Mouse (Mus musculus) cerebral cortex, adult 2 months (tissue): ENCODE data around the gene Olfr98.

Source experiments
- WGBS: fragments of 180-500 bp; shearing (Covaris S2); methylation state at CpG from one replicate; pipeline ENCODE4 v1.1.7; 2018; 5-methylcytosine and 5-hydroxymethylcytosine counted together

Olfr98 gene

DNA sequence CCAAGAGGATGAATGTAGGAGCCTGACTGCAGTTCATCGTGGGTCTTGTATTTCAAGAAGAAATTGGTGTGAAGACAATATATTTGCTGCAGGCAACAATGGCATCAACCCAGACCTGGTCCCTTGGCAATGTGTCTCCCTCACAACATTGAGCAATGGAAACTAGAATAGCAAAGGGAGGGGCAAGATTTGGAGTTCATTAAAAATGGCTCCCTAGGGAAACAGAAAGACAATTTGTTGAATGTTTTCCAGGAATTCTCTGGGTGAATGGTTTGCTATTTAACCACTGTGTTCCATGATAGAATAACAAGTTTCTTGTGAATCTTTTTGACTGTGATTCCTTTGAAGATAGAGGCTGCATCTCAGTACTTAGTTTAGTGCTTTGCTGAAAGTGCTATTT lies at the start of gene Olfr98:
Olfr98 (minus strand) TSS at position 124 of the 400 bp plus-strand sequence.
- WGBS, result 69% methylated on average over 1 of the region's 1 CpGs

DNA sequence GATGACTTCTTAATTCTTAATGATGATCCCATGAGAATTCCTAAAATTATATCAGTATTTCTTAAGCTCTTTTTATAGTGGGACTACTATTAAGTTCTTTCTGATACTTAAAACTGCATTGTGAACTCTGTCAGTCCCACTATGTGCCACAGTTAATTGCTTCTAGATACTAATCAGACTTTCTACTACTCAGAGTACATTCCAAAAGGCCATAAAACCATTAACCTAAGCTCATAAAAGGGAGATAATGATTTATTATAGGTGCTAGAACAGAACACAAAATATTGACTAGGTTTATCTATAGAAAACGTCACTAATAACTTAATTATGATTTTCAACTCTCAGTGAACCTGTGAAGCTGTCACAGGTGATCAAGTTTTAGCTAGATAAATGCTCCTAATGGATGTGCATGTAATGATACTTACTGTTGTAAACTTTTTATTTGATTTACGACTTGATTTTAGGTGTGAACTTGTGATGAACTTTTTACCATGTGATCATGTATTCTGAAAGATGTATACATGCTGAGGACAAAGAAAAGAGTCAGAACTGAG lies 46.7 kb upstream of the Olfr98 start:
- 55% methylated on average over 2 of the region's 2 CpGs for WGBS

DNA sequence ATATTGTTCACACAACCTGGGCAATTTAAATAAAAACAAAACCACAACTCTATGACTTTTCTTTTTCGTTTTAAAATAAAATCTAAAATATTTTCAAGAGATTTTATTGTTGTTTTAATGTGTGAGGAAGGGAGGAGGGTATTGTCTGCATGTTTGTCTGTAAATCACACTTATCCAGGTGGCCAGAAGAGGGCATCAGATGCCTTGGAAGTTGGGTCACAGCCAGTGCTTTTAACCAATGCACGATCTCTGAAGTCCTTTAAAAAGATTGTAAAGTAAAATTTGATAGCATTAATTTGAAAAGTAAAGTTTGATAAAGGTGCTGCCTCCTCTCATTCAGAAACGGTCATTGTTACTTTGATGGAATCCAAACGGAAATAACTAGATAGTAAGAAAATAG lies 44.9 kb upstream of the Olfr98 start:
- WGBS, result 44% methylated on average over 4 of the region's 4 CpGs

GRCm38 (mm10) chr17:37304213-37304612 lies 40.7 kb upstream of the Olfr98 start, which contains the start of gene Olfr101:
Gene Olfr101 (minus strand): TSS chr17:37304313.
- 84% methylated on average over 4 of the region's 4 CpGs for WGBS

GRCm38 (mm10) chr17:37283360-37283759 lies 19.8 kb upstream of the Olfr98 start, which contains the start of gene Olfr99:
Gene Olfr99 (minus strand): TSS chr17:37283460.
- 81% methylated on average over 1 of the region's 1 CpGs for WGBS

GRCm38 (mm10) chr17:37280331-37280730 lies 16.8 kb upstream of the Olfr98 start:
- WGBS, result 60% methylated on average over 1 of the region's 1 CpGs

DNA sequence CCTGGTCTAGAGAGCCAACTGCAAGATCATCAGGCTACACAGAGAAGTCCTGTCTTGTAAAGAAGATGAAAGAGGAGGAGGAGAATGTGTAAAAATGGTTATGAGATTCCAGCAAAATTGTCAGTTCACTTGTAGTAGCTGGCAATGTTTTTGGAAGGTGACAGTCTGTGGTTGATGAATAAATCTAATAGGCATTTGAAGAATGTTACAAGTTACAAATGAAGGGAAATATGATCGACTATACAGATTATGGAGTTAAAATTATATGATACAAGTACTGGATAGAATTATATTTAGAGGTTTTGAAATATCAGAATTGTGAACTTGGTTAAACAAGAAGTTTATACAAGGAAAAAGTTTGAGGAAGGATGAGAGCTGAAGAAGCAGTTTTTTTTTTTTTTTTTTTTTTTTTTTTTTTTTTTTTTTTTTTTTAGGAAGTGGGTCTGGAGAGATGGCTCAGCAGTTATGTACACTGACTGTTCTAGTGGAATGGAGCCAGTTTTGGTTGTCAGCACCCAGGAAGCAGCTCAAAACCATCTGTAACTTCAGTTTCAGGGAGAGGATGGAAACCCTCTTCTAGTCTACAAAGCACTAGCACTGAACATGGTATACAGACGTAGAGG lies 12.2 kb upstream of the Olfr98 start:
- 84% methylated on average over 2 of the region's 2 CpGs for WGBS

DNA sequence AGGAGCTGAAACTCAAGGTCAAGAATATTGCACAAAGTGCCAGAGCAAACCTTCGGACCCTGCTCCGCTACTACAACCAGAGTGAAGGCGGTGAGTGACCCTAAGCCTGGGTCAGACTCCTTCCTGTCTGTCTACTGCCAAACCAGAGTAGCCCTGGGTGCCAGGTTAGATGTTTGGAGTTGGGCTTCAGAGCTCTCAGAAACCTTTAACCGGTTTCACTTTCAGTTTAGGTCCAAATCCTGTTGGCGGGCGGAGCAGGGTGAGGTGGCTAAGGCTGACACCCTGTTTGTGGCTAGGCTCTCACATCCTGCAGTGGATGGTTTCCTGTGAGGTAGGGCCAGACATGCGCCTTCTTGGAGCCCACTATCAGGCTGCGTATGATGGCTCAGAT lies 7.1 kb upstream of the Olfr98 start:
- WGBS, result 59% methylated on average over 8 of the region's 8 CpGs

GRCm38 (mm10) chr17:37270058-37270701 lies 6.6 kb upstream of the Olfr98 start, which contains the start of gene H2-M3:
Gene H2-M3 (plus strand): TSS chr17:37270220.
- WGBS, result 2% methylated on average over 26 of the region's 26 CpGs

GRCm38 (mm10) chr17:37250544-37250943 lies 13.0 kb downstream of the Olfr98 start:
- WGBS, result 33% methylated on average over 1 of the region's 1 CpGs

DNA sequence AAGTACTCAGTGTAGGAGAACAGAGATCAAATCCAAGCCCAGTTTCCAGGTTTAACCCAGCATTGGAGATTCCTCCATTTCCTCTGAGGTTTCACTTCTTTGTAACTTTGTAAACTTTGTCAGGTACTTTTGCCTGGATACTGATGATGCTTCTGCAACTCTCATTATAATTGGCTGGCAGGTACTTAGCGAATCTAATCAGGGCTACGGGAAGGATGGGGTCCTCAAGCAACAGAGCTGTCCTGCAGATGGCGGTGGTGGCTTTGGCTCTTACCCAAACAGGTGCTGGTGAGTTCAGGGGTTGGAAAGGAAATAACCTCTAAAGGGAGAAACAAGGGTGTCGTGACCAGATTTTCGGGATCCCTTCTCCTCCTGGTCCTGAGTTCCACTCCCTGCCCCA lies 16.8 kb downstream of the Olfr98 start:
- WGBS, result 25% methylated on average over 5 of the region's 5 CpGs

- WGBS, result 72% methylated on average over 3 of the region's 3 CpGs
These were observed 21.4 kb downstream of the Olfr98 start for GRCm38 (mm10) chr17:37242198-37242597.

DNA sequence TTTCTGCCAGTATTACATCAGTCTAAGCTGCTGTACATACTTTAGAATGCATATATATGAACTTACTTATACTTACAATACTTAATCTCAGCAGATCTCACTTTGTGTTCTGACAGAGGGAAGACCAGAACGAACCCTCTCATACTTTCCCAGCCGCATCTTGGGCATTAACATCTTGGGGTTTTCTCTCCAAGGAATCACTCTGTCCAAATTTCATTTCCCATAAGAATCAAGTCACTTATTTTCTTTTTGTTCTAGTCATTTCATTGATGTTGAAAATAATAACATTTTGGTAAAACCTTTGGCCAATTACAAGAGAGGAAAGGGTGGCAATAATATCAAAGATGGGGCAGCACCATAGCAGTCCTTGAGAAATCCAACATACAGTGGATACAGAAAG lies 26.3 kb downstream of the Olfr98 start, which contains the start of gene Olfr97:
Olfr97 (minus strand) TSS at position 101 of the 400 bp plus-strand sequence.
- WGBS, result 93% methylated on average over 2 of the region's 2 CpGs

DNA sequence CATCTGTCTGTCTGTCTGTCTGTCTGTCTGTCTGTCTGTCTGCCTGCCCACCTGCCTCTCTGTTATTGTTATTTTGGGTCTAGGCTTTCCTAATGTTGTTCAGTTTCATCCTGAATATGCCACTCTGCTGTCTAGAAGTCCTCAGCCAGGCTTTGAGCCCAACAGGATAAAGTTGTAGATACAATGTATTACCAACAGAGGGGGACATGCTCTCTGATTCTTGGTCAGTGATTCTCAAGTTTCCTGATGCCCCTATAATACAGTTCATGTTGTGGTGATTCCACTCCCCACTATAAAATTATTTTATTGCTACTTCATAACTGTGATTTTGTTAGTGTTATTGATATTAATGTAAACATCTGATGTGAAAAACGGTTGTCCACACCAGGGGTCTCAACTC lies 41.7 kb downstream of the Olfr98 start:
- 28% methylated on average over 1 of the region's 1 CpGs for WGBS

GRCm38 (mm10) chr17:37219846-37220245 lies 43.7 kb downstream of the Olfr98 start, which contains the start of gene Olfr96:
Gene Olfr96 (plus strand): TSS chr17:37220146.
- WGBS, result 63% methylated on average over 4 of the region's 4 CpGs

- 76% methylated on average over 3 of the region's 3 CpGs for WGBS
These were observed 45.1 kb downstream of the Olfr98 start for GRCm38 (mm10) chr17:37218486-37218885.

GRCm38 (mm10) chr17:37213018-37213417 lies 50.5 kb downstream of the Olfr98 start, which contains the start of gene Olfr95:
Gene Olfr95 (minus strand): TSS chr17:37213118.
- 81% methylated on average over 3 of the region's 3 CpGs for WGBS
